Mouse (Mus musculus) megakaryocyte, embryonic 14.5 days (primary cell): ENCODE measurements at regions not wholly inside any gene's neighbourhood (a gene's known extent, or its start where the extent isn't known, plus 50 kb on each side); places are given as distances from the start of the nearest gene placed in this dataset.

Experiments
- H3K27me3 ChIP-seq: replicated peaks from 2 replicates; pipeline ENCODE3; 2012; ENCODE audit warnings: inconsistent platforms
- H3K36me3 ChIP-seq: replicated peaks from 2 replicates; pipeline ENCODE3; 2012; ENCODE audit warnings: low read length, inconsistent platforms, mixed read lengths
- H3K4me1 ChIP-seq: 2 replicates; pipeline ENCODE4 v1.6.1; 2012; ENCODE audit warnings: inconsistent platforms
- H3K4me3 ChIP-seq: replicated peaks from 2 replicates; pipeline ENCODE3; 2012; ENCODE audit warnings: moderate library complexity, mild to moderate bottlenecking, inconsistent platforms
- H3K9me3 ChIP-seq: 2 replicates; pipeline ENCODE4 v1.6.1; 2012; ENCODE audit warnings: inconsistent platforms
- FLI1 ChIP-seq: IDR thresholded peaks from 2 replicates; pipeline ENCODE4 v1.6.1; 2012; ENCODE audit warnings: low read length, inconsistent platforms, mixed read lengths
- GATA1 ChIP-seq: IDR thresholded peaks from 3 replicates; pipeline ENCODE4 v1.6.1; 2012; ENCODE audit warnings: mixed read lengths, low read length, inconsistent platforms, borderline replicate concordance

DNA sequence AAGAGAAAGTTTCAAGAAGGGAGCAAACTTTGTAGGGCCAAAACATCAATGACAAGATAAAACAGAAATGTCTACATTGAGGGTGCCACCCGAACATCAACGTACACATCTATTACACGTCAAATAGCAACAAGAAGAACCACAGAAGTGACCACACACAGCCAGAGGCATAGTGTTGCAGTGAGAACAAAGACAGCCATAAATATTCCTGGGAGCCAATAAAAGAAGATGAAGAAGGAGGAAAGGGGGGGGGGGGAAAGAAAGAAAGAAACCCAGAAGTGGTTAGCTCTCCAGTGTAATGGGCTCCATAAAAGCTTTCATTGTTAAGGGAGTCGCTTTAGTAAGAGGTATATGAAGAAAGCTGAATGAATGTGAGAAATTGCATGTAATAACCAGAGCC is 209.7 kb upstream of the Sp4 start:
- peaks cover 13% of the 10 kb centered on the region for H3K9me3 ChIP-seq
- peaks cover 8% of the 10 kb centered on the region; the same call in 1 of the 2 replicates for H3K4me1 ChIP-seq
- no peaks in the 10 kb centered on the region for H3K36me3 ChIP-seq
- H3K4me3 ChIP-seq: no peak overlapping the region
- no peak for TF ChIP-seq FLI1
- no peak for TF ChIP-seq GATA1
- H3K27me3 ChIP-seq: peaks cover 16% of the 10 kb centered on the region

DNA sequence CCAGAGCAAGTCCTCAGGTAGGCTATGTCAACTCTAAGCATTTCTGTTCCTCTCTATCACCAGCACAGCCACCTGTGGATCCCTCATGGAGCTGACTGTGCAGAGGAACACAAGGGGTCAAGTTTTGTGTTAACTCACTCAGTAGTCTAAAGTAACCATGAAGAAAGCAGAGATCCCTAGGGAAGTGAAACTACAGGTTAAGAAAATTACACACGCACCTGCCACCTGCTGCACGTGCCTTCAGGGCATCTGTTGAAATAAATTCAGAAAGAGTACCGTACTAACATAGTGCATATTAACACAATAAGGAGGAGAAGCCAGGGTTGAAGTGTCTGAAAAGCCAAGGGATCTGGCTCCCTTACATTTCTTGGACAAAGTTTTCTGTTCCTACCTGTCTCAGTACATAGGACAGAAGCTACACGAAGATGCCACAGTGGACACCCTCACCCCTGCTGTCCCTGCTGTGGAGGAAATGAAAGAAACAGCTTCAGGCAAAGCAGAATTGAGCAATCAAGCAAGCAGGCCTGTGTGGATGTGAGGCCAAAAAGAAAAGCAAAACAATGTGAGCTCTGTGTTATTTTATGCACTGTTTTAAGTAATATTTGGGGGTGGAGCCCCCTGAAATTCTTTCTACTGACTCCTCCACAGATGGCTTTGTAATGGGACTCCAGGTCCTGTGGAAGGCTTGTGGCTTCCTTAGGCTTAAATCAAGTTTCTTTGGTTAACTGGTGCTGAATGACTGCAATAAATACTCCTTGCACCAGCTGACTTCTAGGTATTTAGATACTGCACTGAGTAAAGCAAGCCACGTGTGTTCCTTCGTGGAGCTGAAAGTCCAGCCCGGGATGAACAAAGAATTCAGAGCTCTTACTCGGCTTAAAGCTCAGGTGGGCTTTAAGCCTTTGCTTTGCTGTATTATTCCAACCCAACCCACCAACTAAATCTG is 208.0 kb upstream of the Sp4 start:
- Histone ChIP-seq H3K4me1 (peaks cover 6% of the 10 kb centered on the region; the same call in 1 of the 2 replicates), H3K36me3 (no peaks in the 10 kb centered on the region), H3K4me3 (no peak overlapping the region), H3K27me3 (peaks cover 13% of the 10 kb centered on the region), H3K9me3 (peaks cover 10% of the 10 kb centered on the region)
- TF ChIP-seq GATA1 (no peak), FLI1 (no peak)

GRCm38 (mm10) chr12:118500392-118500791 is 199.2 kb upstream of the Sp4 start:
- no peak for TF ChIP-seq GATA1
- TF ChIP-seq FLI1: no peak
- no peaks in the 10 kb centered on the region for H3K36me3 ChIP-seq
- no peaks in the 10 kb centered on the region for H3K27me3 ChIP-seq
- no peak overlapping the region for H3K4me3 ChIP-seq
- peaks cover 6% of the 10 kb centered on the region; the same call in 1 of the 2 replicates for H3K9me3 ChIP-seq
- no peaks in the 10 kb centered on the region for H3K4me1 ChIP-seq

DNA sequence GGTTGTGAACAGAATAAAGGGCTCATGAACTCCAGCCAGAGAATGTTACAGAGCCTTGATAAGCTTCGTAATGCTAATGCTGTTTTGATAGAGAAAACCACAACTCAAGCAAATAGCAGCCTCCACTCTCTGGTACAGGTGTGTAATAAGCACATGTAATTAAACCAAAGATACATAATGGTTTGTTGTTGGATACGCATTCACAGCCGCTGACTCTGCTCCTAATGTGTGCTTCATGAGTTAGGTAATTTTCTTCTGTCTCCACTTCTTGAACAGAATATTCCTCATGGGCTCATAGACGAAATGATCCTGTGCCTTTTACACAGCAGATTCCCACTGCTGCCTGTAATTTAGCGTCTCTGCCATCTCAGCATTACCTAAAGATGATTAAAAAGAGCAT is 186.8 kb upstream of the Sp4 start:
- no peak for TF ChIP-seq FLI1
- H3K4me1 ChIP-seq: no peaks in the 10 kb centered on the region
- H3K4me3 ChIP-seq: no peak overlapping the region
- peaks cover 2% of the 10 kb centered on the region for H3K27me3 ChIP-seq
- no peaks in the 10 kb centered on the region for H3K36me3 ChIP-seq
- peaks cover 8% of the 10 kb centered on the region for H3K9me3 ChIP-seq

- TF ChIP-seq GATA1 (no peak), FLI1 (no peak)
- H3K4me3 ChIP-seq: no peak overlapping the region
Observed at GRCm38 (mm10) chr12:118486434-118486833, 185.2 kb upstream of the Sp4 start.

DNA sequence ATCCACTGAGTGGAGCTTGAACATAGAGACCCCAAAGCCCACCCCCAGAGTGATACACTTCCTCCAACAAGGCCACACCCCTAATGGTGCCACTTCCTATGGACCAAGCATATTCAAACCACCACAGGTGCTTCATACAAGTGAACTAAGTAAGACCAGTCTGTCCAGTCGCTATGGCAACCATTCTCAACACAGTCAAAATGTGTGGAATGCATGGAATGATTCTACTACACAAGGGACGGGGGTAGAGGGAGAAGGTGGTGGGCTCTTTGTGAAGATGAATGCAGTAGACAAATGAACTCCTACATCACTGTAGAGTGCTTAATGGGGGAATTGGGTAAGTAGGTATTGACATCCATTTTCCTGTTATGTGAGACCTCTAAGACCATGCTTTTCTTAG is 180.1 kb upstream of the Sp4 start:
- no peak for TF ChIP-seq GATA1
- no peak for TF ChIP-seq FLI1
- no peak overlapping the region for H3K4me3 ChIP-seq
- peaks cover 3% of the 10 kb centered on the region for H3K27me3 ChIP-seq
- H3K9me3 ChIP-seq: no peaks in the 10 kb centered on the region; the same call in 1 of the 2 replicates
- H3K36me3 ChIP-seq: no peaks in the 10 kb centered on the region
- no peaks in the 10 kb centered on the region for H3K4me1 ChIP-seq

More at GRCm38 (mm10) chr12:118486434-118486833, 185.2 kb upstream of the Sp4 start:
- peaks cover 8% of the 10 kb centered on the region for H3K9me3 ChIP-seq
- no peaks in the 10 kb centered on the region for H3K27me3 ChIP-seq
- H3K4me1 ChIP-seq: no peaks in the 10 kb centered on the region
- H3K36me3 ChIP-seq: no peaks in the 10 kb centered on the region

DNA sequence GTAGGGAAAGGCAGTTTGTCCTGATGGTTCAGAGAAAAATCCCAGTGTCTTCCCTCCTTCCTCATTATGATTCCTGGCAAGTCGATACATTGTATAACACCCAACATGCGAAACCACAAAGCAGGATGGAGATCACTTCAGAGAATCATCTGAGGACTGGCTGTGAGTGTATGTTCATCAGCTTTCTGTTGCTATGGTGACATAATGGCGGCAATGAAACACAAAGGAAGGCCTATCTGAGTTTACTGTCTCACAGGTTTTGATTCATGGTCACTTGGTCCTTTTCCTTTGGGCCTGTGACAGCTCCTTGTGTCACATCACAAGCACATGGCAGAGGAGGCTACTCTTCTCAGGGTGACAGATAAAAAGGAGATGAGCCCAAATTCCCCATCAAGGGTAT is 173.5 kb upstream of the Sp4 start:
- Histone ChIP-seq H3K9me3 (no peaks in the 10 kb centered on the region), H3K4me3 (no peak overlapping the region), H3K36me3 (no peaks in the 10 kb centered on the region), H3K4me1 (no peaks in the 10 kb centered on the region), H3K27me3 (peaks cover 6% of the 10 kb centered on the region)
- no peak for TF ChIP-seq GATA1
- no peak for TF ChIP-seq FLI1

DNA sequence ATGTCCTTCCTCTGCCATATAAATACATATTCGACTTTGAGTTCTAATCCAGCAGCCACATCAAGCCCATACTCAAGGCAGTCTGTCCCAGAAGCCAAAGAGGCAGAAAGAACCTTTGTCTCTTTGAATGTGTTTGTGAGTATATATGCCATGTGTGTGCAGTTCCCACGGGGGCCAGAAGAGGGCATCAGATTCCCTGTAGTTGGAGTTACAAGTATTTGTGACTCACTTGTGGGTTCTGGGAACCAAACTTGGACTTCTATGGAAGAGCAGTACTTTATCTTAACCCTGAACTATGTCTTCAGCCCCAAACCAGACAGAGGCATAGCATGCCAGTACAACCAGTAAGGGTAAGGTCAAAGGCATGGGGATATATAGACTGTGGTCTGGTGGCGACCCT is 165.6 kb upstream of the Sp4 start:
- H3K36me3 ChIP-seq: no peaks in the 10 kb centered on the region
- no peaks in the 10 kb centered on the region for H3K4me1 ChIP-seq
- TF ChIP-seq FLI1: no peak
- TF ChIP-seq GATA1: no peak
- H3K9me3 ChIP-seq: peaks cover 25% of the 10 kb centered on the region
- H3K27me3 ChIP-seq: peaks cover 13% of the 10 kb centered on the region
- H3K4me3 ChIP-seq: no peak overlapping the region

DNA sequence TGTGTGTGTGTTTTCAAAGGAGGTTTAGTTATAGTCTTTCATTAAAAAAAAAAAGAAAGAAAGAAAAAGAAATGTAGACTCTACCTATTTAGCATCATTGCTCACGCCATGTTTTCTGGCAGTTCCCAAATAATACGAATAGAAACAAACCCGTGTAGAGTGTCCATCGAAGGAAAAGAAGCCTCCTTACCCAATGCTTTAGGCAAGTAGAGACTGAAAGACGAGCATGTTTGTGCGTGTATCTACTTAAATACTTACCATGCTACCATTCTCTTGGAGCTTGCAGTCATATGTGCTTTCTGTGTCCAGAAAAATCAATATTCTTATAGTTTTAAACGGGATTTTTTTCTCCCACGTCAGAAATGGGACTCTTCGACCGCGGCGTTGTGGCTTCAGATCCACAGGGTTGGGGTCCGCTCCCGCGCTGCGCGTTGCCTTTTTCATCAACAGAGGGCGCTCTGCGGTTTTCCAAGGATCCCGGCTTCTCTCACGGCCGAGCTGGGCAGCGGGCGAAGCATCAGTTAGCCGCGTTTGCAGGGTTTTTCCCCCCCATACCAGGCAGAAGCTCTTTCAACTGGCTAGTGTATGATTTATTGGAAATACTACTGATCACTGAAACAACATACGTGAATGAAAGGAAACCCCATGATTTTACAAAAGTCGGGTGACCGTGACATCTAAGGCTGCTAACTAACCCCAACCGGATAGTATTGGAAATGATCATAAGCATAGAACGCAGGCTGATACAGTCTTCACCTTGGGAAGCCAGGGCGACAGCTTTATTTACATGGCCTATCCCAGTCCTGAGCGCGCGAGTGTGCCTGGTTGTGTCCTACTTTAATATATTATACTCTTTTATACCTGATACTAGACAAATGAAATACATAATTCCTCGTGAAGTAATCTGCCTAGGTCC is 156.5 kb upstream of the Sp4 start:
- Histone ChIP-seq H3K4me1 (peaks cover 11% of the 10 kb centered on the region), H3K36me3 (no peaks in the 10 kb centered on the region), H3K4me3 (peak overlapping the region; percentile 88), H3K27me3 (peaks cover 34% of the 10 kb centered on the region), H3K9me3 (peaks cover 8% of the 10 kb centered on the region)
- no peak for TF ChIP-seq GATA1
- no peak for TF ChIP-seq FLI1
